Mouse (Mus musculus) megakaryocyte, embryonic 14.5 days (primary cell): ENCODE data around the gene Dtx1.

ENCODE experiments used
- FLI1 ChIP-seq: IDR thresholded peaks from 2 replicates; pipeline ENCODE4 v1.6.1; 2012; ENCODE audit warnings: low read length, inconsistent platforms, mixed read lengths
- GATA1 ChIP-seq: IDR thresholded peaks from 3 replicates; pipeline ENCODE4 v1.6.1; 2012; ENCODE audit warnings: mixed read lengths, low read length, inconsistent platforms, borderline replicate concordance

DNA sequence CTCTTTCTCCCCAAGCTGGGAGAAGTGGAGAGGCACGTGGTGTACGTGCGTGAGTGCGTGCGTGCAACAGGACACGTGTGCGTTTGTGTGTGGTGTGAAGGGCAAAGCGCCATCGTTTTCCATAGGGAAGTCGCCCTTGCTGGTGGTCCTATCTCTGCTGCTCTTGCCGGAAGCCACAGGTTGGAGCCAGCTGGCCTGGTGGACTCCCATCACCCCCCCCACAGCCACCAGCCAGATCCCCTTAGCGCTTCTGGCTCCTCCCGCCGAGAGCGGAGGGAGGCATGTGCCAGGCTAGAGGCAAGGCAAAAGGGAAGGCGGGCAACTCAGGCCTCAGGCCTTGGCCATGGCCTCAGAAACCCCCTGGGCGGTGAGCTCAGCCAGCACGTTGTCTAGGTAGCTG is 30.8 kb downstream of the Dtx1 start:
- TF ChIP-seq GATA1 (no peak), FLI1 (no peak)
